Mouse (Mus musculus) regulatory T cell (primary cell): Measurements from ENCODE around the gene Olfr1316.

Source experiments
- in situ Hi-C: fragments of 300-600 bp; cut with MboI, MseI; formaldehyde crosslinking; loops from one replicate; pipeline ENCODE4 v1.15.1; 2025; ENCODE audit warnings: high pct_unique_total_duplicates

Olfr1316 gene

DNA sequence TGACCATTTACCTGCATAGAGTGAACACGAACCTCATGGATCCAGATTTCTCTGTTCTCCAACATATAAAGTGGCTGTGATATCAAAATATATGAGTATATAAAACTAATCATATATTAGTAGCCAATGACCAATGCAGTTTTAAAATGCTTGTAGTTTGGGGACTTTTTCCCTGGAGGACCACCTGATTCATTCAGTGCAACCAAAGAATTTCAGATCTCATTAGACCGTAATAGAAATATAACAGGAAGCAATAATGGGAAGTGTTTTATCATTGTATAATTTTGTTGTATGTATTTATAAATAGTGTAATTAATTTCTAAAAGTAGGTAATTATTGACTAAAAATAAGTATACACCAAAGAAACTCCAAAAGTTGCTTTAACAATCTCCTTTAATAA is at the start of gene Olfr1316:
Olfr1316 (minus strand) TSS at position 101 of the 400 bp plus-strand sequence.
- in situ Hi-C loops: no loop called here

DNA sequence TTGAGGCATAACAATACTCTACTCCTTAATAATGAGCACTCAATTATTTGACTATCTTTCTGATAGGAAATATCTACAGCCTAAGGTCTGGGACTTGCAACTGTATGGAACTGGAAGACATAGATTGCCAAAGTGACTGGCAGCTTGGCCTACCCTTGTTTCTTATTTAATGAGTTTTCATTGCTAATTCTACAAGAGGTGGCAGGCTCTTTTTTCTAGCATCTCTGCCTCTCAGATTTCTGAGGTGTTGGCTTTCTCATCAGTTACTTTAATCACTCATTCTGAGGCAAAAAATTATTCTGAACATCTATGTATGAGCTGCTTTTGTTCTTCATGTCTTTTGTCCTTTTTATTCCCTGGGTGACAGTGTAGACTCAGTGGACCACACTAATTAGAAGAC is 19.1 kb upstream of the Olfr1316 start, which contains the start of gene Olfr1318:
Olfr1318 (plus strand) TSS at position 301 of the 400 bp plus-strand sequence.
- in situ Hi-C loops: no loop called here

GRCm38 (mm10) chr2:112140029-112140428 is 5.3 kb upstream of the Olfr1316 start, which contains the start of gene Olfr1317:
Olfr1317 (plus strand) TSS chr2:112140329.
- in situ Hi-C loops: no loop called here

- in situ Hi-C loops: no loop called here
Observed at GRCm38 (mm10) chr2:112115340-112115739, 19.4 kb downstream of the Olfr1316 start, which contains the start of gene Olfr1315-ps1. Olfr1315-ps1 (minus strand) TSS chr2:112115440.

DNA sequence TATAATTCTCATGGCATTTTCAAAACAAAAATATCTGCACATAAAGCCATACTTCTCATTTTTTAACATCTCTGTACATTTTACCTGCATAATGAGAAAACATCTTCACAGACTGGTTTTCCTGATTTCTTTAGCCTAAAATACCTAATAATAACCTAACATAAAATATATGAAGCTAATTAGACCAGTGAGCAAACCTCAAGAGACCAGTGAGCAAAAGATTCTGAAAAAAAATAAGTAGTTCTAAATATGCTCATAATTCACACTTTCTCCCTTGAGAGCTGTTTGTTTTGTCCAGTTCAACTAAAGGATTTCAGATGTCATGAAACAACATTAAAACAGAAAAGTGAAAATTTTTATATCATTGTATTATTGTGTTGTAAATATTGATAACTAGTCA is 38.1 kb downstream of the Olfr1316 start, which contains the start of gene Olfr1314:
Olfr1314 (minus strand) TSS at position 101 of the 400 bp plus-strand sequence.
- in situ Hi-C loops: no loop called here

GRCm38 (mm10) chr2:112077743-112078142 is 57.0 kb downstream of the Olfr1316 start, which contains the start of gene Olfr1313:
Olfr1313 (minus strand) TSS chr2:112077843.
- in situ Hi-C loops: no loop called here
